Mouse (Mus musculus) liver, embryonic 12.5 days (tissue): ENCODE measurements around the gene Gm36864. TPM values are rescaled to one million over a fixed set of nuclear protein-coding genes. Genes with fewer than 3 reads are reported as not detected.

ENCODE experiments used
- ATAC-seq: fragments of 200-750 bp; cut with Nextera tagmentation; 2 replicates; pipeline ENCODE4 v1.8.0; 2017; ENCODE audit warnings: moderate number of reproducible peaks, mild to moderate bottlenecking, moderate library complexity
- H3K27ac ChIP-seq: fragments of 300-500 bp; sonication (generic); 2 replicates; pipeline ENCODE4 v1.5.1; 2016; ENCODE audit warnings: mild to moderate bottlenecking
- H3K27me3 ChIP-seq: fragments of 300-500 bp; sonication (generic); replicated peaks from 2 replicates; pipeline ENCODE4 v1.6.1; 2016; ENCODE audit warnings: mild to moderate bottlenecking, moderate library complexity
- H3K36me3 ChIP-seq: fragments of 300-500 bp; sonication (generic); 2 replicates; pipeline ENCODE4 v1.6.1; 2016; ENCODE audit warnings: mild to moderate bottlenecking, moderate library complexity
- H3K4me1 ChIP-seq: fragments of 300-500 bp; sonication (generic); 2 replicates; pipeline ENCODE4 v1.6.1; 2016
- H3K4me2 ChIP-seq: fragments of 300-500 bp; sonication (generic); 2 replicates; pipeline ENCODE4 v1.6.1; 2016; ENCODE audit warnings: mild to moderate bottlenecking, moderate library complexity
- H3K4me3 ChIP-seq: fragments of 300-500 bp; sonication (generic); 2 replicates; pipeline ENCODE4 v1.5.1; 2016; ENCODE audit warnings: mild to moderate bottlenecking, moderate library complexity
- H3K9ac ChIP-seq: fragments of 300-500 bp; sonication (generic); 2 replicates; pipeline ENCODE4 v1.6.1; 2016; ENCODE audit warnings: mild to moderate bottlenecking, moderate library complexity
- H3K9me3 ChIP-seq: fragments of 300-500 bp; sonication (generic); replicated peaks from 2 replicates; pipeline ENCODE4 v1.6.1; 2016; ENCODE audit warnings: mild to moderate bottlenecking, moderate library complexity
- WGBS: fragments of 180-500 bp; shearing (Covaris S2); methylation state at CpG from one replicate; pipeline ENCODE4 v1.1.7; 2016; ENCODE audit not compliant: insufficient replicate concordance; 5-methylcytosine and 5-hydroxymethylcytosine counted together
- polyA plus RNA-seq: library from polyadenylated mRNA; unstranded; fragments of >200 nt; fragmentation: Nextera tagmentation; extraction: Ambion mirVana; gene quantifications from 2 replicates; pipeline ENCODE4 v1.2.1, GENCODE M21; 2016

The Gm36864 gene
- polyA plus RNA-seq, 1 experiment from 2014 or later: 0.08 TPM

DNA sequence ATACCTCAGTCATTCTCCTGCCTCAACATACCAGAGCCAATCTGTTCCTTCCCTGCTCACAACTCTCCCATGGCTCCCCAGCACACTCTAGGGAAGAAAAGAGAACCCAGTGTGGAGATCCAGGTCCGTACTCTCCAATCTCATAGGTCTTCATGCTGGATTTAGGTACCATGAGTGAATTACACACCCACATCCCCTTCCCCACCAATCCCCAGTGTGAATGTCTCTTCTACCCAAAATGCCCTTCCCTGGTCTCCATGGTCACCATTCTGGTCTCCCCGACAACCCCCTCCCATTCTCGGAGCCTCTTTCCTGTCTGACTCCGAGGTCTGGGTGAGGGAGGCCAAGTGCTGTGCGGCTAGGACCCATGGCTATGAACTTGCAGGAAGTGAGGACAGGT lies 25.2 kb downstream of the Gm36864 start, which contains the start of gene Gm15517:
Gene Gm15517, plus strand, starts transcription at position 301 of the 400 bp plus-strand sequence.
- WGBS: 40% methylated on average over 5 of the region's 5 CpGs
- Histone ChIP-seq H3K4me2 (no peak within 1 kb of the TSS), H3K4me1 (peaks cover 6% of the 10 kb centered on the region), H3K4me3 (no peak within 1 kb of the TSS), H3K9me3 (no peaks in the 10 kb centered on the region), H3K36me3 (no peaks in the 10 kb centered on the region), H3K27ac (no peak within 1 kb of the TSS), H3K27me3 (peaks cover 57% of the 10 kb centered on the region), H3K9ac (no peak within 1 kb of the TSS)
- no peak for ATAC-seq

DNA sequence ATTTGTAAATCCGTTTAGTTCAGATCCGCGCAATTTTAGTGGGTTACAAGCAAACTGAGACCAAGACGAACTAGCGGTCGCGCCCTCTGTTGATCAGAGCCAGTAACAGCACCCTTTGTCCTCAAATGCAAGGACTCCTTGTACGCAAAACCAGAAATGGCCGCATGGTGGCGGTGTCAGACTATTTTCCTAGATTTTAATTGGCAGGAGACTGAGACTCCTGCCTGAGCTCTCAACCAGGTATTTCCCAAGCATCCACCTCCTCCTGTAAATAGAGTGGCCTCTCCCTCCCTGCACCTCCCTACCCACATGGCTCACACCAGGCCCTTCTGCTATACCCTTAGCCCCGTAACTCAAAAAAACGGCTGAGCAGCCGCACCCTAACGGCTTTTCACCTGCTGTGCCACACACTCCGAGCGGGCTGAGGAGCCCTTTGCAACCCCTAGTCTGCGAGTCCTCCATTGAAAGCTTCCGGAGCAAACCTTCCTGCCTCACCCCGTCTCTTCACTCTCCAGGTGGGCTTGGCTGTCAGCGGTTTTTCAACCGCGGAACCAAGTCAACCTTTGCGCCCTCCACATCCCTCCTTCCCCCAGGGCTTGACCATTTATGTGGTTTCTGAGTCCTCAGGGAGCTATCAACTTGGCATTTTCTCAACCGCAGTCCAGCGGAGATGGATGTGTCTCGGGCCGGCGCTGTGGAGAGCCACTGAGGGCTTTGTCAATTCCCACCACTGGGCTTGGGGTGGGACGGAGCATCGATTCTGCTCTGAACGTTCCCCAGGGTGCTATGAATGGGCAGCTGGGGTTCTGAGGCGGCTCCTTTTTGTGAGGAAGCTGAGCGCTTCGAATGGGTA lies 27.0 kb downstream of the Gm36864 start:
- Histone ChIP-seq H3K27ac (no peak overlapping the region), H3K4me2 (peak overlapping the region; percentile 41), H3K9me3 (no peaks in the 10 kb centered on the region), H3K4me3 (no peak overlapping the region; the same call in 1 of the 2 replicates), H3K9ac (no peak overlapping the region), H3K27me3 (peaks cover 73% of the 10 kb centered on the region), H3K4me1 (peaks cover 6% of the 10 kb centered on the region), H3K36me3 (no peaks in the 10 kb centered on the region)
- WGBS: 4% methylated on average over 34 of the region's 34 CpGs
- peak; percentile 27; the same call in 1 of the 2 replicates for ATAC-seq

DNA sequence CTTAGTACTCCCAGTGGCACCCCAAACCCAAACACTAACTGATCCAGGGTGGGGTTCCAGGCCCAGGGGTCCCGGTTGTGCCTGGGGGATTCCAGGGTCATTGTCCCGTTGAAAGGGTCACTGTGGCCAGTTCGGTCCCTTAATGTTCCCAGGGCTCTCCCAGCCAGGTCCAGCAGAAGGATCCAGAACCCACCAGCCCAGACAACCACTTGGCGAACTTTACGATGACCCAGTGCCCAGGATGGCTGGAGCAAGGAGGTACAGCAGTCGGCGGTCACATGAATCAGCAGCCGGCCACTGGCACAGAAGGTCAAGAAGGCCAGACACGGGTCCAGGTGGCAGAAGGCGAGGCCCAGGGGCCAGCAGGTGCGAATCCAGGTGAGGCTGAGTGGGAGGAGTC lies 32.1 kb downstream of the Gm36864 start:
- Histone ChIP-seq H3K9ac (no peak overlapping the region), H3K27me3 (peaks cover 59% of the 10 kb centered on the region), H3K4me3 (no peak overlapping the region), H3K27ac (no peak overlapping the region), H3K4me1 (peaks cover 3% of the 10 kb centered on the region), H3K4me2 (no peak overlapping the region), H3K36me3 (no peaks in the 10 kb centered on the region), H3K9me3 (no peaks in the 10 kb centered on the region)
- WGBS: 68% methylated on average over 11 of the region's 11 CpGs
- no peak for ATAC-seq

DNA sequence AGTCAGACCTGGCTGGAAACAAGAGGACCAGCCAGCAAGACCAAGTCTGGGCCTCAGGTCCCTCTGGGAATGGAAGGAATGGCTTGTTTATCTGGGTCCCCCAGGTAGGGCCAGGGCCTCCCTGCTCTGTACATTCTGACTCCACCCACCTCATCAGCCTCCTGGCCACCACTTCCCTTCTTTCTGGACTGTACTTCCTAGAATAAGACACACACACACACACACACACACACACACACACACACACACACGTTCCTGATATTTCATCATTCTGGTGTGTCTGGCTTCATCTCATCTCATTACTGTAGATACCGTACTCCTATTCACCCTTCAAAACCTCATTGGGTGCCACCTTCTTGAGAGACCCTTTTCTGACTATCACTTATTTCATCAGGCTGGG lies 33.4 kb downstream of the Gm36864 start:
- Histone ChIP-seq H3K4me2 (no peak overlapping the region), H3K4me3 (no peak overlapping the region), H3K9me3 (no peaks in the 10 kb centered on the region), H3K27ac (no peak overlapping the region), H3K27me3 (peaks cover 59% of the 10 kb centered on the region), H3K4me1 (no peaks in the 10 kb centered on the region), H3K36me3 (no peaks in the 10 kb centered on the region), H3K9ac (no peak overlapping the region)
- WGBS: 54% methylated on average over 2 of the region's 2 CpGs
- ATAC-seq: no peak

- Histone ChIP-seq H3K36me3 (no peaks in the 10 kb centered on the region), H3K9me3 (no peaks in the 10 kb centered on the region)
Measured at GRCm38 (mm10) chr7:44271309-44271708, 35.3 kb downstream of the Gm36864 start.

GRCm38 (mm10) chr7:44272546-44272945 lies 36.6 kb downstream of the Gm36864 start:
- no peak overlapping the region for H3K4me2 ChIP-seq
- ATAC-seq: no peak
- H3K9me3 ChIP-seq: no peaks in the 10 kb centered on the region
- H3K36me3 ChIP-seq: no peaks in the 10 kb centered on the region
- H3K27ac ChIP-seq: no peak overlapping the region
- no peak overlapping the region for H3K4me3 ChIP-seq
- H3K9ac ChIP-seq: no peak overlapping the region
- WGBS: 68% methylated on average over 7 of the region's 7 CpGs
- H3K4me1 ChIP-seq: no peaks in the 10 kb centered on the region
- H3K27me3 ChIP-seq: peaks cover 50% of the 10 kb centered on the region

More at GRCm38 (mm10) chr7:44271309-44271708, 35.3 kb downstream of the Gm36864 start:
- Histone ChIP-seq H3K4me1 (no peaks in the 10 kb centered on the region), H3K4me3 (no peak overlapping the region), H3K9ac (no peak overlapping the region), H3K4me2 (no peak overlapping the region), H3K27ac (no peak overlapping the region), H3K27me3 (peaks cover 60% of the 10 kb centered on the region)
- ATAC-seq: no peak
- 44% methylated on average over 2 of the region's 2 CpGs for WGBS

GRCm38 (mm10) chr7:44273446-44273845 lies 37.5 kb downstream of the Gm36864 start:
- no peak overlapping the region for H3K4me2 ChIP-seq
- no peak overlapping the region for H3K4me3 ChIP-seq
- peaks cover 41% of the 10 kb centered on the region for H3K27me3 ChIP-seq
- H3K36me3 ChIP-seq: no peaks in the 10 kb centered on the region
- WGBS: 53% methylated on average over 7 of the region's 7 CpGs
- H3K9me3 ChIP-seq: no peaks in the 10 kb centered on the region
- H3K4me1 ChIP-seq: no peaks in the 10 kb centered on the region
- H3K9ac ChIP-seq: no peak overlapping the region
- no peak overlapping the region for H3K27ac ChIP-seq
- no peak for ATAC-seq

DNA sequence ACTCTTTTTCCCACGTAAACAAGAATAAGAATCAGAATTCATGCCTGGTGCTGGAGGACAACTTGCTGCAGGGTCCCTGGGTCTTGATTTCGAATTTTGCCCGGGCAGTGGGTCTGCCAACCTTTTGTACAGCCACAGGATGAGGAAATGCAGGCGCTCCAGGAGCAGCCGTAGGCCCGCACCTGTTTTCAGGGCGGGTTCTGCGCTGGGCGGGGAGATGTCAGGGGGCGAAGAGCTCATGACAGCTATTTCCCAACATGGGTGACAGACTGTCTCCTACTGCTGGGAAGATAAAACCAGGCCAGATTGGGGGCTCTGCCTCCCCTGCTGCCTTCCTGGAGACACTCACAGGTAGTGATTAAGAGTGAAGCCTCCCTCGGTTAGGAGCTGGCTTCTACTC lies 38.1 kb downstream of the Gm36864 start:
- 32% methylated on average over 11 of the region's 11 CpGs for WGBS
- peaks cover 44% of the 10 kb centered on the region for H3K27me3 ChIP-seq

GRCm38 (mm10) chr7:44275546-44275945 lies 39.6 kb downstream of the Gm36864 start:
- ATAC-seq: no peak
- Histone ChIP-seq H3K4me1 (no peaks in the 10 kb centered on the region), H3K27me3 (peaks cover 49% of the 10 kb centered on the region), H3K27ac (no peak overlapping the region), H3K36me3 (no peaks in the 10 kb centered on the region), H3K9ac (no peak overlapping the region), H3K4me3 (no peak overlapping the region), H3K9me3 (no peaks in the 10 kb centered on the region), H3K4me2 (no peak overlapping the region)
- WGBS: 61% methylated on average over 3 of the region's 3 CpGs

More for the DNA sequence above, 38.1 kb downstream of the Gm36864 start:
- no peak overlapping the region for H3K27ac ChIP-seq
- no peaks in the 10 kb centered on the region for H3K9me3 ChIP-seq
- H3K4me2 ChIP-seq: no peak overlapping the region
- no peak overlapping the region for H3K4me3 ChIP-seq
- no peak overlapping the region for H3K9ac ChIP-seq
- ATAC-seq: no peak
- H3K36me3 ChIP-seq: no peaks in the 10 kb centered on the region
- H3K4me1 ChIP-seq: no peaks in the 10 kb centered on the region

DNA sequence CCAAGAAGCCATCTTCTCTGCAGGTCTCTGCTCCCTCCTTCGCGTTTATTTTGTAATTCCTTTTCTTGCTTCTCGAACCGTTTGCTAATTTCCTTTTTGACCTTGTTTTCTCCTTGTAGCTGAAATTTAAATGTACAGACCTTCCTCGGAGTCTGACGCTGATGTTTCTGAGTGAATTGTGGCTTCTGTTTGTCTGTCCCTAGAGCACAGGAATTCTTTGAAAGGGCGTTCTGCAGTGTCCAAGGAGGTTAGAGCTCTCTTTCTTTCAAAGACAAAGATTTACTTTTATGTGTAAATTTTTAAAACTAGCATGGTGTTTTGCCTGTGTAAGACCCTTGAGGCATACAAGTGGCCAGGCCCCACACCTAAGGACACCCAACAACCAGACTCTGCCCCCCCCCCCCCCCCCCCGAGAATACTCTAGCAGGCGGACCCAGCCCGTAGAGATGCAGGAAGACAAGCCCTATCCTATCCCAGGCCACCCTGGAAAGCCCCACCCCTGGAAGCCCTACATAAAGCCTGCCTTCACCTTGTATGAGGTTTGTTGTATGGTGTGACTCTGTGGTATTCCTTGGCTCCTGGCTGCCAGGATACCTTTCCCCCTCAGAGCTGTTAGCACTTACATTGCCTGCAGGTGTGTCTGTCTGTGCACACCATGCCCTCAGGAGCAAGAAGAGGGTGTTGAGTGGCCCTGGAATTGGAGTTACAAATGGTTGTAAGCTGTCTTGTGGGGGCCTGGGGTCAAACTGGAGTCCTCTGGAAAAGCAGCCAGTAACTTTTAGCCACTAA lies 40.7 kb downstream of the Gm36864 start:
- no peak overlapping the region for H3K4me3 ChIP-seq
- ATAC-seq: no peak
- H3K4me1 ChIP-seq: no peaks in the 10 kb centered on the region
- H3K27me3 ChIP-seq: peaks cover 48% of the 10 kb centered on the region
- H3K27ac ChIP-seq: no peak overlapping the region
- no peaks in the 10 kb centered on the region for H3K9me3 ChIP-seq
- no peak overlapping the region for H3K4me2 ChIP-seq
- no peaks in the 10 kb centered on the region for H3K36me3 ChIP-seq
- H3K9ac ChIP-seq: no peak overlapping the region
- 68% methylated on average over 10 of the region's 10 CpGs for WGBS

DNA sequence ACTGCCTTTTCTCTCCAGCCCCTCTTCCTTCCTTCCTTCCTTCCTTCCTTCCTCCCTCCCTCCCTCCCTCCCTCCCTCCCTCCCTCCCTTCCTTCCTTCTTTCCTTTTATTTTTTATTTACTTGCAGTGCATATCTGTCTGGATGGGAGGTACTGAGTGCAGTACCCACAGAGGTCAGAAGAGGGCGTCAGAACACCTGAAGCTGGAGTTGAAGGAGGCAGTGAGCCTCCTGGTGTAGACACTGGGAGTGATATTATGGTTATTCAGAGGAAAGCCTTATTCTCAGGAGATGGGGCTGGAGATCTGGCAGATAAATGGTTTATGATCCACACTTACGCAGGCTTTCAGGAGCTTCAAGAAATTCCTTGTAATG lies 41.3 kb downstream of the Gm36864 start:
- Histone ChIP-seq H3K27ac (no peak overlapping the region), H3K27me3 (peaks cover 47% of the 10 kb centered on the region), H3K9me3 (no peaks in the 10 kb centered on the region), H3K36me3 (no peaks in the 10 kb centered on the region), H3K4me1 (no peaks in the 10 kb centered on the region), H3K9ac (no peak overlapping the region), H3K4me3 (no peak overlapping the region), H3K4me2 (no peak overlapping the region)
- ATAC-seq: no peak
- WGBS: 44% methylated on average over 2 of the region's 2 CpGs

DNA sequence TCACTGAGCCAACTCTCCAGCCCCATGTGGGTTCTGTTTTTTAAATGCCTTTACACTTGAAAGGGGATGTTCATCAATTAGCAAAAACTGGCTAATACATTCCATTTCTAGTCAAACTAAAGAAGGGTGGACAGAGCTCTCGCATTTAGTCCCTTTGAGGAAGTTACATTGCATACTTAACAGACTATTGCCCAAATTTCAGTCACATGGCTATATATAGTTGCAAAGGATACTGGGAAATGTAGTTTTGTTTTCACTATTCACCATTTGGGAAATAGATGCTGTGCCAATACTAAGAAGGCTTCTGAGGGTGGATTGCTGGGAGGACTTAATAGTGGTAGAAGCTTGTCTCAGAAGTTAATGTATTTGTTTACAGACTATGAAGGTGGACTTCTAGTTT lies 45.0 kb downstream of the Gm36864 start:
- Histone ChIP-seq H3K4me2 (no peak overlapping the region), H3K27ac (no peak overlapping the region), H3K4me1 (no peaks in the 10 kb centered on the region), H3K4me3 (no peak overlapping the region), H3K36me3 (no peaks in the 10 kb centered on the region), H3K9me3 (no peaks in the 10 kb centered on the region), H3K9ac (no peak overlapping the region), H3K27me3 (peaks cover 16% of the 10 kb centered on the region)
- ATAC-seq: no peak
- whole genome bisulfite sequencing: 21% methylated on average over 1 of the region's 1 CpGs
